12 mouse cellular contexts compared by ENCODE assay signal in genomic region chr10:83963779-83964643, GRCm38 (mm10).
DNase-seq lines count a peak whose midpoint lies in the region; ATAC-seq and TF ChIP-seq lines count a peak whose summit lies in the region.
"Had no signal": no experiment of that assay in that cellular context is flagged by ENCODE, and none has a peak within 500 bp of the region (broad histone marks: within the 10 kb centered on the region; RNA-seq: fewer than 3 reads in every experiment).

No protein-coding gene starts in this region.

- no peak overlapping the region for H3K4me3 ChIP-seq in lung, embryonic 14.5 days (ENCODE audit: low read depth, low read length)
- no peak overlapping the region for H3K4me3 ChIP-seq in forebrain, embryonic 11.5 days (ENCODE audit: low read depth, low read length)
- no peak overlapping the region for H3K4me3 ChIP-seq in hindbrain, embryonic 14.5 days (replicated peaks; ENCODE audit: low read length)
- H3K4me3 ChIP-seq: heart, embryonic 13.5 days; hindbrain, embryonic 15.5 days; lung, embryonic 15.5 days had no signal

- H3K4me1 ChIP-seq in lung, embryonic 14.5 days (ENCODE audit: insufficient read depth): no peaks in the 10 kb centered on the region
- peaks cover 9% of the 10 kb centered on the region; the same call in 1 of the 2 replicates for H3K4me1 ChIP-seq in forebrain, embryonic 11.5 days (replicated peaks; ENCODE audit: control insufficient read depth, insufficient read depth, low read length)
- peaks cover 12% of the 10 kb centered on the region; the same call in 1 of the 2 replicates for H3K4me1 ChIP-seq in hindbrain, embryonic 14.5 days (replicated peaks; ENCODE audit: control insufficient read depth, insufficient read depth, low read length)
- H3K4me1 ChIP-seq: lung, embryonic 15.5 days had no signal

- H3K9me3 ChIP-seq in lung, embryonic 14.5 days (ENCODE audit: low read depth, low read length): no peaks in the 10 kb centered on the region
- no peaks in the 10 kb centered on the region for H3K9me3 ChIP-seq in forebrain, embryonic 11.5 days (ENCODE audit: control insufficient read depth, low read length)
- H3K9me3 ChIP-seq in hindbrain, embryonic 14.5 days (ENCODE audit: control insufficient read depth, low read length): no peaks in the 10 kb centered on the region
- H3K9me3 ChIP-seq: heart, embryonic 13.5 days; hindbrain, embryonic 15.5 days; lung, embryonic 15.5 days had no signal

- WGBS in lung, embryonic 14.5 days: 47% methylated on average over 12 of the region's 12 CpGs
- 32% methylated on average over 12 of the region's 12 CpGs for WGBS in forebrain, embryonic 11.5 days
- 28% methylated on average over 12 of the region's 12 CpGs for WGBS in hindbrain, embryonic 14.5 days

- ATAC-seq in lung, embryonic 14.5 days (ENCODE audit: insufficient read depth): no peak
- no peak for ATAC-seq in forebrain, embryonic 11.5 days (replicated peaks; ENCODE audit: low FRiP score)
- ATAC-seq in hindbrain, embryonic 14.5 days (ENCODE audit: low FRiP score): no peak

- peak; percentile 21 for DNase-seq in lung, embryonic 14.5 days
- DNase-seq in lung, postnatal 25 days (ENCODE audit: low spot score): no peak
- peak; percentile 44 for DNase-seq in forebrain, embryonic 11.5 days (ENCODE audit: low spot score)
- DNase-seq in hindbrain, embryonic 14.5 days (ENCODE audit: low spot score): peak; percentile 50
- DNase-seq in retina, embryonic 14.5 days (ENCODE audit: low spot score): peak; percentile 29
- DNase-seq in layer of hippocampus, adult 8-10 months (ENCODE audit: low spot score in 2 of 2): no peak
- no peak for DNase-seq in spleen, postnatal 10 days (ENCODE audit: low spot score in 2 of 2)
- DNase-seq: cerebellum, adult 18-20 months; gastrocnemius, postnatal 10 days had no signal

- H3K4me2 ChIP-seq in lung, embryonic 14.5 days: no peak overlapping the region
- no peak overlapping the region for H3K4me2 ChIP-seq in forebrain, embryonic 11.5 days (ENCODE audit: low read depth, low read length, severe bottlenecking)
- no peak overlapping the region for H3K4me2 ChIP-seq in hindbrain, embryonic 14.5 days (replicated peaks)
- H3K4me2 ChIP-seq: heart, embryonic 13.5 days; hindbrain, embryonic 15.5 days; lung, embryonic 15.5 days had no signal

- H3K27me3 ChIP-seq in lung, embryonic 14.5 days (ENCODE audit: insufficient read depth, low read length): no peaks in the 10 kb centered on the region
- no peaks in the 10 kb centered on the region for H3K27me3 ChIP-seq in forebrain, embryonic 11.5 days (ENCODE audit: control insufficient read depth, insufficient read depth, low read length)
- H3K27me3 ChIP-seq in hindbrain, embryonic 14.5 days (ENCODE audit: control insufficient read depth, insufficient read depth, low read length): no peaks in the 10 kb centered on the region
- H3K27me3 ChIP-seq: heart, embryonic 13.5 days; hindbrain, embryonic 15.5 days; lung, embryonic 15.5 days had no signal

- H3K36me3 ChIP-seq in lung, embryonic 14.5 days (ENCODE audit: insufficient read depth): no peaks in the 10 kb centered on the region
- no peaks in the 10 kb centered on the region for H3K36me3 ChIP-seq in forebrain, embryonic 11.5 days (ENCODE audit: control insufficient read depth, insufficient read depth, low read length)
- no peaks in the 10 kb centered on the region for H3K36me3 ChIP-seq in hindbrain, embryonic 14.5 days (replicated peaks; ENCODE audit: control insufficient read depth, insufficient read depth)
- H3K36me3 ChIP-seq: heart, embryonic 13.5 days; hindbrain, embryonic 15.5 days; lung, embryonic 15.5 days had no signal

- TF ChIP-seq CTCF in lung, embryonic 14.5 days (IDR thresholded peaks at IDR 0.05; ENCODE audit: low read depth): no peak

- no peak overlapping the region for H3K9ac ChIP-seq in lung, embryonic 14.5 days
- no peak overlapping the region for H3K9ac ChIP-seq in forebrain, embryonic 11.5 days (ENCODE audit: low read length)
- no peak overlapping the region for H3K9ac ChIP-seq in hindbrain, embryonic 14.5 days
- H3K9ac ChIP-seq: heart, embryonic 13.5 days; hindbrain, embryonic 15.5 days; lung, embryonic 15.5 days had no signal

- no peak overlapping the region for H3K27ac ChIP-seq in lung, embryonic 14.5 days (ENCODE audit: low read depth)
- no peak overlapping the region; the same call in 1 of the 2 replicates for H3K27ac ChIP-seq in forebrain, embryonic 11.5 days (ENCODE audit: low read depth, low read length)
- H3K27ac ChIP-seq in hindbrain, embryonic 14.5 days: no peak overlapping the region
- H3K27ac ChIP-seq: heart, embryonic 13.5 days; hindbrain, embryonic 15.5 days; lung, embryonic 15.5 days had no signal

Comparison
In these comparisons a context has a peak if more than half of its experiments do, and no peak if none do; other contexts are left out.
1. DNase-seq: peak in lung, embryonic 14.5 days (single experiment), forebrain, embryonic 11.5 days (single experiment), hindbrain, embryonic 14.5 days (single experiment) and retina, embryonic 14.5 days (single experiment); none in lung, postnatal 25 days (single experiment), layer of hippocampus, adult 8-10 months (0 of 2) and spleen, postnatal 10 days (0 of 2).